Mouse (Mus musculus) neural tube, embryonic 12.5 days (tissue): ENCODE measurements around the gene Ralgds. TPM values are rescaled to one million over a fixed set of nuclear protein-coding genes. Genes with fewer than 3 reads are reported as not detected.

Experiments used
- ATAC-seq: fragments of 200-750 bp; cut with Nextera tagmentation; 2 replicates; pipeline ENCODE4 v1.8.0; 2017; ENCODE audit warnings: low read depth, mild to moderate bottlenecking, moderate TSS enrichment, moderate library complexity; ENCODE audit not compliant: low FRiP score
- H3K27ac ChIP-seq: fragments of 300-500 bp; sonication (generic); 2 replicates; pipeline ENCODE4 v1.5.1; 2016
- H3K27me3 ChIP-seq: fragments of 300-500 bp; sonication (generic); replicated peaks from 2 replicates; pipeline ENCODE4 v1.6.1; 2016; ENCODE audit warnings: mild to moderate bottlenecking
- H3K36me3 ChIP-seq: fragments of 300-500 bp; sonication (generic); 2 replicates; pipeline ENCODE4 v1.6.1; 2016; ENCODE audit warnings: mild to moderate bottlenecking
- H3K4me1 ChIP-seq: fragments of 300-500 bp; sonication (generic); 2 replicates; pipeline ENCODE4 v1.6.1; 2016
- H3K4me2 ChIP-seq: fragments of 300-500 bp; sonication (generic); replicated peaks from 2 replicates; pipeline ENCODE4 v1.6.1; 2016; ENCODE audit warnings: mild to moderate bottlenecking
- H3K4me3 ChIP-seq: fragments of 300-500 bp; sonication (generic); 2 replicates; pipeline ENCODE4 v1.5.1; 2016
- H3K9ac ChIP-seq: fragments of 300-500 bp; sonication (generic); 2 replicates; pipeline ENCODE4 v1.6.1; 2016; ENCODE audit warnings: mild to moderate bottlenecking
- H3K9me3 ChIP-seq: fragments of 300-500 bp; sonication (generic); 2 replicates; pipeline ENCODE4 v1.6.1; 2016; ENCODE audit warnings: mild to moderate bottlenecking
- WGBS: fragments of 180-500 bp; shearing (Covaris S2); methylation state at CpG from one replicate; pipeline ENCODE4 v1.1.7; 2016; 5-methylcytosine and 5-hydroxymethylcytosine counted together
- polyA plus RNA-seq: library from polyadenylated mRNA; unstranded; fragments of >200 nt; fragmentation: Nextera tagmentation; extraction: Ambion mirVana; gene quantifications from 2 replicates; pipeline ENCODE4 v1.2.1, GENCODE M21; 2016

Ralgds gene
- polyA plus RNA-seq, 1 experiment from 2014 or later = 111 TPM

GRCm38 (mm10) chr2:28585043-28585571, 72.2 kb downstream of the Ralgds start:
- 22% methylated on average over 6 of the region's 6 CpGs for WGBS
- Histone ChIP-seq H3K36me3 (peaks cover 3% of the 10 kb centered on the region; the same call in 1 of the 2 replicates), H3K4me1 (peaks cover 19% of the 10 kb centered on the region; the same call in 1 of the 2 replicates), H3K4me2 (no peak overlapping the region), H3K9me3 (no peaks in the 10 kb centered on the region), H3K27ac (no peak overlapping the region), H3K4me3 (no peak overlapping the region), H3K9ac (no peak overlapping the region), H3K27me3 (no peaks in the 10 kb centered on the region)
- ATAC-seq = no peak

- no peak overlapping the region for H3K9ac ChIP-seq
- H3K36me3 ChIP-seq = peaks cover 3% of the 10 kb centered on the region; the same call in 1 of the 2 replicates
- H3K27ac ChIP-seq = no peak overlapping the region
- no peak for ATAC-seq
- H3K9me3 ChIP-seq = no peaks in the 10 kb centered on the region
- no peak overlapping the region for H3K4me2 ChIP-seq
- no peak overlapping the region for H3K4me3 ChIP-seq
- WGBS = 46% methylated on average over 2 of the region's 2 CpGs
- H3K4me1 ChIP-seq = peaks cover 19% of the 10 kb centered on the region; the same call in 1 of the 2 replicates
- no peaks in the 10 kb centered on the region for H3K27me3 ChIP-seq
These were observed 72.8 kb downstream of the Ralgds start for GRCm38 (mm10) chr2:28585730-28586129.

GRCm38 (mm10) chr2:28588574-28588973, 75.6 kb downstream of the Ralgds start:
- ATAC-seq = no peak
- Histone ChIP-seq H3K9me3 (no peaks in the 10 kb centered on the region), H3K36me3 (no peaks in the 10 kb centered on the region), H3K4me3 (no peak overlapping the region), H3K4me1 (0 out of 2 replicates have a peak, but pooled peaks cover 2% of the 10 kb centered on the region), H3K27ac (no peak overlapping the region), H3K9ac (no peak overlapping the region), H3K4me2 (no peak overlapping the region), H3K27me3 (no peaks in the 10 kb centered on the region)
- whole genome bisulfite sequencing = 31% methylated on average over 1 of the region's 1 CpGs

GRCm38 (mm10) chr2:28591479-28591878, 78.6 kb downstream of the Ralgds start:
- no peak overlapping the region for H3K4me2 ChIP-seq
- no peaks in the 10 kb centered on the region for H3K9me3 ChIP-seq
- 75% methylated on average over 2 of the region's 2 CpGs for WGBS
- H3K36me3 ChIP-seq = no peaks in the 10 kb centered on the region
- no peak for ATAC-seq
- no peaks in the 10 kb centered on the region for H3K4me1 ChIP-seq
- no peak overlapping the region for H3K9ac ChIP-seq
- no peak overlapping the region for H3K4me3 ChIP-seq
- no peaks in the 10 kb centered on the region for H3K27me3 ChIP-seq
- no peak overlapping the region for H3K27ac ChIP-seq

GRCm38 (mm10) chr2:28592809-28593208, 79.9 kb downstream of the Ralgds start:
- H3K4me3 ChIP-seq = no peak overlapping the region
- WGBS = 8% methylated on average over 15 of the region's 15 CpGs
- no peaks in the 10 kb centered on the region for H3K27me3 ChIP-seq
- no peak for ATAC-seq
- H3K27ac ChIP-seq = no peak overlapping the region
- H3K4me2 ChIP-seq = 0 out of 2 replicates have a peak overlapping the region, but pooled peaks have one; percentile 25
- H3K9ac ChIP-seq = no peak overlapping the region
- H3K4me1 ChIP-seq = no peaks in the 10 kb centered on the region
- no peaks in the 10 kb centered on the region for H3K36me3 ChIP-seq
- H3K9me3 ChIP-seq = no peaks in the 10 kb centered on the region

GRCm38 (mm10) chr2:28596021-28596420, 83.1 kb downstream of the Ralgds start:
- Histone ChIP-seq H3K4me3 (no peak overlapping the region), H3K9ac (no peak overlapping the region), H3K9me3 (no peaks in the 10 kb centered on the region), H3K4me1 (0 out of 2 replicates have a peak, but pooled peaks cover 6% of the 10 kb centered on the region), H3K4me2 (no peak overlapping the region), H3K36me3 (no peaks in the 10 kb centered on the region), H3K27ac (no peak overlapping the region), H3K27me3 (no peaks in the 10 kb centered on the region)
- ATAC-seq = no peak
- 85% methylated on average over 7 of the region's 7 CpGs for WGBS

GRCm38 (mm10) chr2:28596998-28597397, 84.1 kb downstream of the Ralgds start:
- H3K9me3 ChIP-seq = no peaks in the 10 kb centered on the region
- WGBS = 89% methylated on average over 7 of the region's 7 CpGs
- H3K27me3 ChIP-seq = no peaks in the 10 kb centered on the region
- no peak overlapping the region for H3K4me2 ChIP-seq
- H3K36me3 ChIP-seq = no peaks in the 10 kb centered on the region
- no peak overlapping the region for H3K9ac ChIP-seq
- no peak overlapping the region for H3K4me3 ChIP-seq
- H3K27ac ChIP-seq = no peak overlapping the region
- no peak for ATAC-seq
- 0 out of 2 replicates have a peak, but pooled peaks cover 6% of the 10 kb centered on the region for H3K4me1 ChIP-seq

- 0 out of 2 replicates have a peak overlapping the region, but pooled peaks have one; percentile 17 for H3K9ac ChIP-seq
- H3K27me3 ChIP-seq = no peaks in the 10 kb centered on the region
- 77% methylated on average over 7 of the region's 7 CpGs for WGBS
- H3K4me1 ChIP-seq = 0 out of 2 replicates have a peak, but pooled peaks cover 6% of the 10 kb centered on the region
- no peak for ATAC-seq
- H3K36me3 ChIP-seq = no peaks in the 10 kb centered on the region
- H3K9me3 ChIP-seq = no peaks in the 10 kb centered on the region
- H3K4me3 ChIP-seq = no peak overlapping the region
- no peak overlapping the region for H3K4me2 ChIP-seq
- no peak overlapping the region for H3K27ac ChIP-seq
These were observed 85.0 kb downstream of the Ralgds start for GRCm38 (mm10) chr2:28597733-28598547.

GRCm38 (mm10) chr2:28598692-28599568, 86.0 kb downstream of the Ralgds start:
- Histone ChIP-seq H3K27me3 (no peaks in the 10 kb centered on the region), H3K9me3 (no peaks in the 10 kb centered on the region), H3K27ac (no peak overlapping the region), H3K4me2 (no peak overlapping the region), H3K4me1 (0 out of 2 replicates have a peak, but pooled peaks cover 6% of the 10 kb centered on the region), H3K9ac (0 out of 2 replicates have a peak overlapping the region, but pooled peaks have one; percentile 17), H3K36me3 (no peaks in the 10 kb centered on the region), H3K4me3 (no peak overlapping the region)
- WGBS = 74% methylated on average over 12 of the region's 12 CpGs
- no peak for ATAC-seq

- H3K36me3 ChIP-seq = no peaks in the 10 kb centered on the region
- no peak overlapping the region for H3K27ac ChIP-seq
- no peaks in the 10 kb centered on the region for H3K27me3 ChIP-seq
- no peak overlapping the region for H3K4me3 ChIP-seq
- no peak overlapping the region for H3K4me2 ChIP-seq
- no peak for ATAC-seq
- H3K4me1 ChIP-seq = 0 out of 2 replicates have a peak, but pooled peaks cover 6% of the 10 kb centered on the region
- WGBS = 69% methylated on average over 6 of the region's 6 CpGs
- H3K9ac ChIP-seq = no peak overlapping the region
- no peaks in the 10 kb centered on the region for H3K9me3 ChIP-seq
These were observed 86.6 kb downstream of the Ralgds start for GRCm38 (mm10) chr2:28599569-28599900.

- Histone ChIP-seq H3K4me3 (no peak overlapping the region), H3K9ac (no peak overlapping the region), H3K9me3 (no peaks in the 10 kb centered on the region), H3K4me1 (0 out of 2 replicates have a peak, but pooled peaks cover 6% of the 10 kb centered on the region), H3K27me3 (no peaks in the 10 kb centered on the region), H3K27ac (no peak overlapping the region), H3K36me3 (no peaks in the 10 kb centered on the region), H3K4me2 (no peak overlapping the region)
- no peak for ATAC-seq
- 68% methylated on average over 12 of the region's 12 CpGs for WGBS
These were observed 89.0 kb downstream of the Ralgds start for GRCm38 (mm10) chr2:28601720-28602590.
